Mouse (Mus musculus) right cerebral cortex, postnatal 4 days (tissue): ENCODE data around the gene Hist3h2ba.

Experiments
- DNase-seq: peaks from one replicate; pipeline ENCODE4 v3.0.0-alpha.2; 2022

Gene Hist3h2ba

GRCm38 (mm10) chr11:58991911-58992310 lies 43.2 kb downstream of the Hist3h2ba start:
- DNase-seq: no peak

- no peak for DNase-seq
Measured at GRCm38 (mm10) chr11:58993091-58993670, 44.5 kb downstream of the Hist3h2ba start.

- DNase-seq: peak; percentile 61
Measured at GRCm38 (mm10) chr11:58994337-58994826, 45.7 kb downstream of the Hist3h2ba start.

GRCm38 (mm10) chr11:58995061-58995806 lies 46.5 kb downstream of the Hist3h2ba start:
- no peak for DNase-seq

- no peak for DNase-seq
Measured at GRCm38 (mm10) chr11:58995807-58996370, 47.2 kb downstream of the Hist3h2ba start.

GRCm38 (mm10) chr11:58997541-58997940 lies 48.8 kb downstream of the Hist3h2ba start:
- DNase-seq: no peak
